Comparison of ENCODE assay signal across 8 mouse cellular contexts in genomic region chr11:85844971-85845370, GRCm38 (mm10). TPM values are rescaled to one million over a fixed set of nuclear protein-coding genes. Genes with fewer than 3 reads are reported as not detected.
DNase-seq lines count a peak whose midpoint lies in the region; ATAC-seq and TF ChIP-seq lines count a peak whose summit lies in the region.
"Had no signal": no experiment of that assay in that cellular context is flagged by ENCODE, and none has a peak within 500 bp of the region (broad histone marks: within the 10 kb centered on the region; RNA-seq: fewer than 3 reads in every experiment).

No protein-coding gene starts in this region.

- H3K4me3 ChIP-seq in lung, postnatal 0 days (ENCODE audit: low read depth, low read length) = peak overlapping the region; percentile 47; the same call in 1 of the 2 replicates
- H3K4me3 ChIP-seq in lung, adult 2 months (replicated peaks; ENCODE audit: extremely low read depth, low read depth, low read length) = no peak overlapping the region
- no peak overlapping the region for H3K4me3 ChIP-seq in hindbrain, embryonic 13.5 days
- peak overlapping the region; percentile 48; the same call in 1 of the 2 replicates for H3K4me3 ChIP-seq in kidney, postnatal 0 days (replicated peaks; ENCODE audit: low read depth, low read length)
- H3K4me3 ChIP-seq in neural tube, embryonic 15.5 days (replicated peaks) = no peak overlapping the region

- peaks cover 14% of the 10 kb centered on the region; the same call in 1 of the 2 replicates for H3K4me1 ChIP-seq in lung, postnatal 0 days (ENCODE audit: insufficient read depth, low read depth, low read length)
- peaks cover 8% of the 10 kb centered on the region; the same call in 1 of the 2 replicates for H3K4me1 ChIP-seq in lung, adult 2 months (ENCODE audit: control insufficient read depth, insufficient read depth, low read length)
- peaks cover 39% of the 10 kb centered on the region for H3K4me1 ChIP-seq in hindbrain, embryonic 13.5 days (replicated peaks)
- peaks cover 20% of the 10 kb centered on the region; the same call in 1 of the 2 replicates for H3K4me1 ChIP-seq in kidney, postnatal 0 days (replicated peaks; ENCODE audit: insufficient read depth, low read length)
- H3K4me1 ChIP-seq in neural tube, embryonic 15.5 days = peaks cover 38% of the 10 kb centered on the region

- peak; percentile 25 for DNase-seq in lung, postnatal 0 days (ENCODE audit: low spot score)
- no peak for DNase-seq in lung, adult 2 months
- DNase-seq in kidney, postnatal 0 days (ENCODE audit: low spot score) = peak; percentile 36
- no peak for DNase-seq in B cell, adult 2 months
- no peak for DNase-seq in right cerebral cortex, adult 2 months (ENCODE audit: low spot score in 2 of 2)

- peak overlapping the region; percentile 1; the same call in 1 of the 2 replicates for H3K9ac ChIP-seq in lung, postnatal 0 days (replicated peaks; ENCODE audit: low read depth)
- H3K9ac ChIP-seq in hindbrain, embryonic 13.5 days = no peak overlapping the region
- H3K9ac ChIP-seq in kidney, postnatal 0 days (ENCODE audit: low read depth, low read length) = peak overlapping the region; percentile 62
- H3K9ac ChIP-seq in neural tube, embryonic 15.5 days (replicated peaks) = no peak overlapping the region

- H3K27ac ChIP-seq in lung, postnatal 0 days (ENCODE audit: low read length) = peak overlapping the region; percentile 97
- no peak overlapping the region for H3K27ac ChIP-seq in hindbrain, embryonic 13.5 days
- H3K27ac ChIP-seq in kidney, postnatal 0 days = peak overlapping the region; percentile 79
- no peak overlapping the region for H3K27ac ChIP-seq in neural tube, embryonic 15.5 days (replicated peaks)
- H3K27ac ChIP-seq: macrophage had no signal

- no peak for TF ChIP-seq EP300 in lung, postnatal 0 days (IDR thresholded peaks at IDR 0.05)

- TF ChIP-seq POLR2A in lung, adult 2 months (IDR thresholded peaks at IDR 0.05; ENCODE audit: borderline replicate concordance, extremely low read depth, low read depth, low read length) = no peak

- peaks cover 13% of the 10 kb centered on the region; the same call in 1 of the 2 replicates for H3K27me3 ChIP-seq in lung, postnatal 0 days (replicated peaks; ENCODE audit: insufficient read depth, low read length)
- peaks cover 87% of the 10 kb centered on the region for H3K27me3 ChIP-seq in hindbrain, embryonic 13.5 days
- no peaks in the 10 kb centered on the region for H3K27me3 ChIP-seq in kidney, postnatal 0 days (ENCODE audit: insufficient read depth, low read length)
- peaks cover 80% of the 10 kb centered on the region for H3K27me3 ChIP-seq in neural tube, embryonic 15.5 days (replicated peaks)

- no peak for ATAC-seq in lung, postnatal 0 days
- ATAC-seq in hindbrain, embryonic 13.5 days (ENCODE audit: low FRiP score) = no peak
- ATAC-seq in kidney, postnatal 0 days (replicated peaks; ENCODE audit: low FRiP score, low read depth) = no peak
- ATAC-seq in neural tube, embryonic 15.5 days (ENCODE audit: low FRiP score) = no peak

- peak overlapping the region; percentile 80 for H3K4me2 ChIP-seq in lung, postnatal 0 days (replicated peaks; ENCODE audit: low read depth, low read length)
- peak overlapping the region; percentile 74 for H3K4me2 ChIP-seq in hindbrain, embryonic 13.5 days
- peak overlapping the region; percentile 72 for H3K4me2 ChIP-seq in kidney, postnatal 0 days (ENCODE audit: low read length)
- peak overlapping the region; percentile 63; the same call in 1 of the 2 replicates for H3K4me2 ChIP-seq in neural tube, embryonic 15.5 days

- H3K9me3 ChIP-seq in lung, postnatal 0 days (ENCODE audit: low read length) = no peaks in the 10 kb centered on the region
- H3K9me3 ChIP-seq in hindbrain, embryonic 13.5 days = no peaks in the 10 kb centered on the region
- no peaks in the 10 kb centered on the region for H3K9me3 ChIP-seq in kidney, postnatal 0 days (replicated peaks; ENCODE audit: low read length)
- no peaks in the 10 kb centered on the region for H3K9me3 ChIP-seq in neural tube, embryonic 15.5 days (replicated peaks)

- 35% methylated on average over 5 of the region's 5 CpGs for WGBS in lung, postnatal 0 days
- WGBS in lung, adult 2 months = 43% methylated on average over 5 of the region's 5 CpGs
- WGBS in hindbrain, embryonic 13.5 days = 36% methylated on average over 5 of the region's 5 CpGs
- 27% methylated on average over 5 of the region's 5 CpGs for WGBS in kidney, postnatal 0 days
- 38% methylated on average over 5 of the region's 5 CpGs for WGBS in neural tube, embryonic 15.5 days

- no peak for TF ChIP-seq CTCF in lung, postnatal 0 days (IDR thresholded peaks at IDR 0.05)
- no peak for TF ChIP-seq CTCF in lung, adult 2 months (IDR thresholded peaks at IDR 0.05; ENCODE audit: insufficient read depth, low read length)
- no peak for TF ChIP-seq CTCF in kidney, postnatal 0 days (IDR thresholded peaks at IDR 0.05; ENCODE audit: low read depth)

- peaks cover 10% of the 10 kb centered on the region; the same call in 1 of the 2 replicates for H3K36me3 ChIP-seq in lung, postnatal 0 days (ENCODE audit: insufficient read depth, low read length)
- H3K36me3 ChIP-seq in hindbrain, embryonic 13.5 days = no peaks in the 10 kb centered on the region
- H3K36me3 ChIP-seq in kidney, postnatal 0 days (ENCODE audit: insufficient read depth, low read length) = peaks cover 9% of the 10 kb centered on the region; the same call in 1 of the 2 replicates
- no peaks in the 10 kb centered on the region for H3K36me3 ChIP-seq in neural tube, embryonic 15.5 days

RNA-seq across cellular contexts. Expression of gene Gm11444, which starts 5.2 kb away (rescaled TPM):
- not detected in 2 replicates for polyA plus RNA-seq in lung, postnatal 0 days (2015; fragmentation: Nextera tagmentation; extraction: Ambion mirVana)
- polyA plus RNA-seq in lung, adult 2 months (2012; rRNA removed) = not detected in 2 replicates
- not detected in 2 replicates for polyA plus RNA-seq in hindbrain, embryonic 13.5 days (2015; fragmentation: Nextera tagmentation; extraction: Ambion mirVana)
- not detected in 2 replicates for polyA plus RNA-seq in kidney, postnatal 0 days (2015; fragmentation: Nextera tagmentation; extraction: Ambion mirVana)
- not detected in 2 replicates for polyA plus RNA-seq in neural tube, embryonic 15.5 days (2015; fragmentation: Nextera tagmentation; extraction: Ambion mirVana)
- polyA plus RNA-seq: macrophage had no signal

RNA-seq across cellular contexts. Expression of gene Tbx2, which starts 12.6 kb away (rescaled TPM):
- 43.6 and 49.6 TPM in 2 replicates for polyA plus RNA-seq in lung, postnatal 0 days (2015; fragmentation: Nextera tagmentation; extraction: Ambion mirVana)
- 257 and 302 TPM in 2 replicates for polyA plus RNA-seq in lung, adult 2 months (2012; rRNA removed)
- 1.6 and 1.7 TPM in 2 replicates for polyA plus RNA-seq in hindbrain, embryonic 13.5 days (2015; fragmentation: Nextera tagmentation; extraction: Ambion mirVana)
- polyA plus RNA-seq in kidney, postnatal 0 days (2015; fragmentation: Nextera tagmentation; extraction: Ambion mirVana) = 15.6 and 22.5 TPM in 2 replicates
- 1.4 and 1.5 TPM in 2 replicates for polyA plus RNA-seq in neural tube, embryonic 15.5 days (2015; fragmentation: Nextera tagmentation; extraction: Ambion mirVana)
- polyA plus RNA-seq: macrophage had no signal

RNA-seq across cellular contexts. Expression of gene Tbx4, which starts 41.3 kb away (rescaled TPM):
- 46.2 and 48.5 TPM in 2 replicates for polyA plus RNA-seq in lung, postnatal 0 days (2015; fragmentation: Nextera tagmentation; extraction: Ambion mirVana)
- 79.5 and 80.4 TPM in 2 replicates for polyA plus RNA-seq in lung, adult 2 months (2012; rRNA removed)
- polyA plus RNA-seq in hindbrain, embryonic 13.5 days (2015; fragmentation: Nextera tagmentation; extraction: Ambion mirVana) = 0.34 TPM in 2 replicates
- 0.07 and 0.09 TPM in 2 replicates for polyA plus RNA-seq in kidney, postnatal 0 days (2015; fragmentation: Nextera tagmentation; extraction: Ambion mirVana)
- 0.19 and 0.29 TPM in 2 replicates for polyA plus RNA-seq in neural tube, embryonic 15.5 days (2015; fragmentation: Nextera tagmentation; extraction: Ambion mirVana)
- polyA plus RNA-seq: macrophage had no signal

Comparison
In these comparisons a context has a peak if more than half of its experiments do, and no peak if none do; other contexts are left out.
1. DNase-seq: peak in lung, postnatal 0 days (single experiment) and kidney, postnatal 0 days (single experiment); none in lung, adult 2 months (single experiment), B cell, adult 2 months (0 of 2) and right cerebral cortex, adult 2 months (0 of 2).
2. H3K4me3 ChIP-seq: peak in lung, postnatal 0 days (single experiment) and kidney, postnatal 0 days (single experiment); none in lung, adult 2 months (single experiment), hindbrain, embryonic 13.5 days (single experiment) and neural tube, embryonic 15.5 days (single experiment).
3. H3K27ac ChIP-seq: peak in lung, postnatal 0 days (single experiment) and kidney, postnatal 0 days (single experiment); none in hindbrain, embryonic 13.5 days (single experiment) and neural tube, embryonic 15.5 days (single experiment).
4. H3K9ac ChIP-seq: peak in lung, postnatal 0 days (single experiment) and kidney, postnatal 0 days (single experiment); none in hindbrain, embryonic 13.5 days (single experiment) and neural tube, embryonic 15.5 days (single experiment).
5. RNA of gene Tbx4, which starts 41.3 kb away (polyA plus RNA-seq): 79.5 to 80.4 TPM in lung, adult 2 months and 46.2 to 48.5 TPM in lung, postnatal 0 days; 0.34 TPM in hindbrain, embryonic 13.5 days, 0.19 to 0.29 TPM in neural tube, embryonic 15.5 days and 0.07 to 0.09 TPM in kidney, postnatal 0 days; every median in the first group is over 10 times any median in the second.
6. Peak in every context shown above with its lines, with median percentiles within 50 percentile points of each other: H3K4me2 ChIP-seq.